Mouse (Mus musculus) adipocyte (in vitro differentiated cells): ENCODE results near the gene Ccdc71.

Experiments used
- DNase-seq: peaks from one replicate; pipeline ENCODE4 v3.0.0-alpha.2; 2016; ENCODE audit warnings: low spot score

The Ccdc71 gene

DNA sequence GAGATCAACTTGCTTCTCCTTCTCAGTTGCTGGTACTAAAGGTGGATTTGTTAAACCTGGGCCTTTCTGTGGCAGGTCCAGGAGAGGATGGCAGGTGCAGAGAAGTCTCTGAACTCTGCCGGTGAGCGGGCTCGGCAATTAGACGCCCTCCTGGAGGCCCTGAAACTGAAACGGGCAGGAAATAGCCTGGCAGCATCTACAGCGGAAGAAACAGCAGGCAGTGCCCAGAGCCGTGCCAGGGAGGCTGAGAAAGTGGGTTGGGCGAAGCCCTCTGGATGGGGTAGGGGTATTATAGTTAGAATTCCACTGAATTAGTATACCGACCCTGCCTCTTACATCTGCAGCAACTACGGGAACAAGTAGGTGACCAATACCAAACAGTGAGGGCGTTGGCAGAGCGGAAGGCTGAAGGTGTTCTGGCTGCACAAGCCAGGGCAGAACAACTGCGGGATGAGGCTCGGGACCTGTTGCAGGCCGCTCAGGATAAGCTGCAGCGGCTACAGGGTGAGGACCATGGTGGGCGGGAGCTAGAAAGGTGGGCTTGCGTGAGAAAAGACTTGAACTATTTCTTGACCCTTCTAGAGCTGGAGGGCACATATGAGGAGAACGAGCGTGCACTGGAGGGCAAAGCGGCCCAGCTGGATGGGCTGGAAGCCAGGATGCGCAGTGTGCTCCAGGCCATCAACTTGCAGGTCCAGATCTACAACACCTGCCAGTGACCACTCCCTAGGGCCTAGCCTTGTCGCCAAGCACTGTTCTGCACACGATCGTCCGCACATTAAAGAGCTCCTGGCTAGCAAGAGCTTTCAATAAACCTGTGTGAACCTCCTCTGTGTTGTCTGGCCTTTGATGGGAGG lies 29.6 kb downstream of the Ccdc71 start:
- no peak for DNase-seq

DNA sequence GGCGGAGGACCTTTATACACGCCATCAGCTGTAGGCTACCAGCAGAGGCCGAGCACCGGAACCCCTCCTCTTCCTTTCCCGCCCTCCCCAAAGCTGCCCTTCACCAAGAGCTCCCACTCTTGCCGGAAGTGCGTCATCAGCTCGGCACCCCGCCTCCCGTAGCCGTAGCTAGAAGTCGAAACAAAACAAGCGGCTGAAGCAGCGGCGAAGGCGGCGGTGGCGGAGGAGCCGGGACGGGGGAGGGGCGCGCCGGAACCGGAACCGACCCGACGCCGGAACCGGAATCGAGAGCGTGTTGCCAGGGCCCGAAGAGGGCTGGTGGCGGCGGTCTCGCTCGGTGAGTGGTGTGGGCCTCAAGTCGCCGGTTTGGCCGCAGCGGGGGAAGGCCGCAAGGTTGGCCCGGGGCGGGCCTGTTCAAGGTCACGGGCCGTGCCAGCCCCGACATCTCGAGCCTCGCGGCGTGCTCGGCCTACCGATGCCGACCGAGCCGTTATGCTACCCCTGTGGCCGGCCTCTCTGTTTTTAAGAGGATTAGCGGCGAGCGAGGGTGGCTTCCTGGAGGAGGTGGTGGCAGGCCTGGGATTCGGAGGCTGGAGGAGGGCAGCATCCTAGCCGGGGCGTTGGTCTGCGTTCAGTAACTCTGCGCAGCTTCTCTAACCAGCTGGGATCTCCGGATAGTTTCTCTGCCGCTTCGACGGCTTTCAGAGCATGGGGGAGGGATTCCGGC lies 30.4 kb downstream of the Ccdc71 start, which contains the start of gene Usp19:
Gene Usp19 (plus strand): TSS at position 44 of the 727 bp plus-strand sequence.
- DNase-seq = peak; percentile 97

GRCm38 (mm10) chr9:108491286-108491580 lies 30.9 kb downstream of the Ccdc71 start:
- DNase-seq = no peak

- peak; percentile 79 for DNase-seq
Observed at GRCm38 (mm10) chr9:108492043-108492750, 31.9 kb downstream of the Ccdc71 start.

DNA sequence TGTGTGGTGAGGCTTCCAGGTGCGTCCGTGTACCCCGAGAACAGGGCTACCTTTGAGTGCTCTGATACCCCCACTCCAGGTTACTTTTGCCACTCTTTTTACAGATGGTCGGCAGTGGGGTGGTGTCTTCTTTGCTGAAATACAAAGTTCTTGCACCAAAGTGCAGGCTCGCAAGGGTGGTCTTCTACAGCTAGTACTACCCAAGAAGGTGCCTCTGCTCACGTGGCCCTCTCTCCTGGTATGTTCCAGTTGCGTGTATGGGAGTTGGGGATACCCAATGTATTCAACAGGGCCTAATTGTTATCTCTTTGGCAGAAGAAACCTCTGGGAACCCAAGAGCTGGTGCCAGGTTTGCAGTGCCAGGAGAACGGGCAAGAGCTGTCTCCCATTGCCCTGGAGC lies 32.9 kb downstream of the Ccdc71 start:
- no peak for DNase-seq

GRCm38 (mm10) chr9:108494146-108494825 lies 34.0 kb downstream of the Ccdc71 start:
- DNase-seq = no peak

GRCm38 (mm10) chr9:108494905-108495304 lies 34.6 kb downstream of the Ccdc71 start:
- no peak for DNase-seq

GRCm38 (mm10) chr9:108499231-108499630 lies 38.9 kb downstream of the Ccdc71 start:
- DNase-seq = no peak

- no peak for DNase-seq
Observed at GRCm38 (mm10) chr9:108499943-108500342, 39.6 kb downstream of the Ccdc71 start.

- DNase-seq = no peak
Observed at GRCm38 (mm10) chr9:108506901-108507300, 46.6 kb downstream of the Ccdc71 start.

GRCm38 (mm10) chr9:108507619-108508434 lies 47.5 kb downstream of the Ccdc71 start, which contains the start of gene Qars:
TSS of gene Qars (plus strand) at chr9:108507706.
- peak; percentile 98 for DNase-seq

DNA sequence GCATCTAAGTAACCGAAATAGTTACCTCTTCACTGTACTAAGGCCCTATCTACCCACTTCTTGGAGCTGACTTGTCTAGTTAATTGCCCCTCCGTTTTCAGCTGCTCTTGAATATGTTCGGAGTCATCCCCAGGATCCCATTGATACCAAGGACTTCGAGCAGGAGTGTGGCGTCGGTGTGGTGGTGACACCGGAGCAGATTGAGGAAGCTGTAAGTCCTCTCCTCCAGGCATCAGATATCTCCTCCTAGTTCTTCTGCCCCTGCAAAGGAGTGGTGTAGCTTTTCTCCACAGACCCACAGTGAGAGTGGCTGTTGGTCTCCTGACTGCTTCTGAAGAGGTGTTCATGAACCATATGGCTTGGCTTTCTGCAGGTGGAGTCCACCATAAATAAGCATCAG lies 48.4 kb downstream of the Ccdc71 start:
- DNase-seq = no peak
